Comparison of ENCODE assay signal across 9 mouse cellular contexts in genomic region chr4:106436475-106436874, GRCm38 (mm10). TPM values are rescaled to one million over a fixed set of nuclear protein-coding genes. Genes with fewer than 3 reads are reported as not detected.
A peak's percentile ranks its signal among the peaks of the same experiment; 100 is the strongest.
DNase-seq lines count a peak whose midpoint lies in the region; ATAC-seq and TF ChIP-seq lines count a peak whose summit lies in the region.
"Had no signal": no experiment of that assay in that cellular context is flagged by ENCODE, and none has a peak within 500 bp of the region (broad histone marks: within the 10 kb centered on the region; RNA-seq: fewer than 3 reads in every experiment).

No protein-coding gene starts in this region.

- H3K27me3 ChIP-seq in hindbrain, embryonic 14.5 days (ENCODE audit: control insufficient read depth, insufficient read depth, low read length), result no peaks in the 10 kb centered on the region
- H3K27me3 ChIP-seq in hindbrain, embryonic 13.5 days, result no peaks in the 10 kb centered on the region
- no peaks in the 10 kb centered on the region for H3K27me3 ChIP-seq in stomach, postnatal 0 days (ENCODE audit: control insufficient read depth, insufficient read depth, low read length)
- H3K27me3 ChIP-seq: embryonic facial prominence, embryonic 13.5 days had no signal

- no peak overlapping the region for H3K27ac ChIP-seq in hindbrain, embryonic 14.5 days
- H3K27ac ChIP-seq in hindbrain, embryonic 13.5 days, result no peak overlapping the region
- no peak overlapping the region for H3K27ac ChIP-seq in stomach, postnatal 0 days (replicated peaks)
- H3K27ac ChIP-seq: embryonic facial prominence, embryonic 13.5 days had no signal

- H3K4me1 ChIP-seq in hindbrain, embryonic 14.5 days (replicated peaks; ENCODE audit: control insufficient read depth, insufficient read depth, low read length), result no peaks in the 10 kb centered on the region
- no peaks in the 10 kb centered on the region for H3K4me1 ChIP-seq in hindbrain, embryonic 13.5 days (replicated peaks)
- no peaks in the 10 kb centered on the region for H3K4me1 ChIP-seq in stomach, postnatal 0 days (replicated peaks; ENCODE audit: control insufficient read depth, insufficient read depth)
- H3K4me1 ChIP-seq: embryonic facial prominence, embryonic 13.5 days had no signal

- no peaks in the 10 kb centered on the region for H3K9me3 ChIP-seq in hindbrain, embryonic 14.5 days (ENCODE audit: control insufficient read depth, low read length)
- H3K9me3 ChIP-seq in hindbrain, embryonic 13.5 days, result no peaks in the 10 kb centered on the region
- H3K9me3 ChIP-seq in stomach, postnatal 0 days (ENCODE audit: control insufficient read depth, low read length), result no peaks in the 10 kb centered on the region
- H3K9me3 ChIP-seq: embryonic facial prominence, embryonic 13.5 days had no signal

- peaks cover 96% of the 10 kb centered on the region for H3K36me3 ChIP-seq in hindbrain, embryonic 14.5 days (replicated peaks; ENCODE audit: control insufficient read depth, insufficient read depth)
- H3K36me3 ChIP-seq in hindbrain, embryonic 13.5 days, result peaks cover 78% of the 10 kb centered on the region
- peaks cover 26% of the 10 kb centered on the region for H3K36me3 ChIP-seq in stomach, postnatal 0 days (ENCODE audit: control insufficient read depth, insufficient read depth, low read length)

- no peak for TF ChIP-seq EP300 in stomach, postnatal 0 days (optimal IDR thresholded peaks at IDR 0.05)

- H3K4me2 ChIP-seq in hindbrain, embryonic 14.5 days (replicated peaks), result no peak overlapping the region
- H3K4me2 ChIP-seq in hindbrain, embryonic 13.5 days, result no peak overlapping the region
- no peak overlapping the region for H3K4me2 ChIP-seq in stomach, postnatal 0 days (replicated peaks; ENCODE audit: low read depth)
- H3K4me2 ChIP-seq: embryonic facial prominence, embryonic 13.5 days had no signal

- peak; percentile 82 for TF ChIP-seq CTCF in stomach, postnatal 0 days (IDR thresholded peaks at IDR 0.05; ENCODE audit: low read depth)

- no peak for ATAC-seq in hindbrain, embryonic 14.5 days (ENCODE audit: low FRiP score)
- no peak for ATAC-seq in hindbrain, embryonic 13.5 days (ENCODE audit: low FRiP score)
- ATAC-seq in erythroblast, adult 5-6 weeks (replicated peaks; ENCODE audit: low FRiP score, poor library complexity, severe bottlenecking), result peak; percentile 67; the same call in 1 of the 2 replicates
- no peak for ATAC-seq in stomach, postnatal 0 days (ENCODE audit: low FRiP score, low TSS enrichment)

- H3K9ac ChIP-seq in hindbrain, embryonic 14.5 days, result no peak overlapping the region
- H3K9ac ChIP-seq in hindbrain, embryonic 13.5 days, result no peak overlapping the region
- H3K9ac ChIP-seq in stomach, postnatal 0 days (ENCODE audit: low read length), result no peak overlapping the region
- H3K9ac ChIP-seq: embryonic facial prominence, embryonic 13.5 days had no signal

- H3K4me3 ChIP-seq in hindbrain, embryonic 14.5 days (replicated peaks; ENCODE audit: low read length), result no peak overlapping the region
- H3K4me3 ChIP-seq in hindbrain, embryonic 13.5 days, result no peak overlapping the region
- H3K4me3 ChIP-seq in stomach, postnatal 0 days (ENCODE audit: low read depth, low read length), result no peak overlapping the region
- H3K4me3 ChIP-seq: embryonic facial prominence, embryonic 13.5 days had no signal

- 56% methylated on average over 4 of the region's 4 CpGs for WGBS in hindbrain, embryonic 14.5 days
- 54% methylated on average over 4 of the region's 4 CpGs for WGBS in hindbrain, embryonic 13.5 days
- WGBS in stomach, postnatal 0 days, result 63% methylated on average over 4 of the region's 4 CpGs

- DNase-seq in hindbrain, embryonic 14.5 days (ENCODE audit: low spot score), result peak; percentile 71
- DNase-seq in A20 (ENCODE audit: low read depth, low spot score) (peak; percentile 40), NIH3T3 (ENCODE audit: low read depth) (peak; percentile 63)
- DNase-seq in stomach, postnatal 0 days (ENCODE audit: low spot score), result no peak
- DNase-seq in urinary bladder, postnatal 14 days (ENCODE audit: low spot score), result no peak
- DNase-seq in spleen, postnatal 10 days (ENCODE audit: low spot score in 2 of 2), result no peak

RNA-seq across cellular contexts. Expression of gene Pcsk9, which starts 27.7 kb away (rescaled TPM):
- 1.7 and 3.4 TPM in 2 replicates for polyA plus RNA-seq in hindbrain, embryonic 14.5 days (2014; fragmentation: Nextera tagmentation; extraction: Ambion mirVana)
- 1.3 and 1.6 TPM in 2 replicates for polyA plus RNA-seq in hindbrain, embryonic 13.5 days (2015; fragmentation: Nextera tagmentation; extraction: Ambion mirVana)
- not detected in 2 replicates for total RNA-seq in erythroblast, adult 5-6 weeks (2015; ENCODE audit: low replicate concordance)
- not detected in 2 replicates for total RNA-seq in erythroblast, adult 5-6 weeks (2017; ENCODE audit: low replicate concordance)
- 4.0 and 6.8 TPM in 2 replicates for polyA plus RNA-seq in stomach, postnatal 0 days (2015; fragmentation: Nextera tagmentation; extraction: Ambion mirVana)

RNA-seq across cellular contexts. Expression of gene Bsnd, which starts 55.6 kb away (rescaled TPM):
- polyA plus RNA-seq in hindbrain, embryonic 14.5 days (2014; fragmentation: Nextera tagmentation; extraction: Ambion mirVana), result not detected in 2 replicates
- polyA plus RNA-seq in hindbrain, embryonic 13.5 days (2015; fragmentation: Nextera tagmentation; extraction: Ambion mirVana), result not detected in 2 replicates
- total RNA-seq in erythroblast, adult 5-6 weeks (2015; ENCODE audit: low replicate concordance), result not detected in 2 replicates
- total RNA-seq in erythroblast, adult 5-6 weeks (2017; ENCODE audit: low replicate concordance), result not detected in 2 replicates
- 0.35 and 0.38 TPM in 2 replicates for polyA plus RNA-seq in stomach, postnatal 0 days (2015; fragmentation: Nextera tagmentation; extraction: Ambion mirVana)
- polyA plus RNA-seq: embryonic facial prominence, embryonic 13.5 days had no signal

Comparison
In these comparisons a context has a peak if more than half of its experiments do, and no peak if none do; other contexts are left out.
1. DNase-seq: peak in hindbrain, embryonic 14.5 days (single experiment), A20 (single experiment) and NIH3T3 (single experiment); none in stomach, postnatal 0 days (single experiment), urinary bladder, postnatal 14 days (single experiment) and spleen, postnatal 10 days (0 of 2).